Mouse (Mus musculus) embryonic facial prominence, embryonic 11.5 days (tissue): Measurements from ENCODE around the gene Mrfap1. TPM values are rescaled to one million over a fixed set of nuclear protein-coding genes. Genes with fewer than 3 reads are reported as not detected.
A peak's percentile ranks its signal among the peaks of the same experiment; 100 is the strongest.

Experiments
- ATAC-seq: fragments of 200-750 bp; cut with Nextera tagmentation; replicated peaks from 2 replicates; pipeline ENCODE4 v1.8.0; 2017; ENCODE audit warnings: low read depth; ENCODE audit not compliant: insufficient number of reproducible peaks, low FRiP score, low TSS enrichment
- DNase-seq: peaks from one replicate; pipeline ENCODE4 v3.0.0-alpha.2; 2015; ENCODE audit warnings: low spot score
- H3K27ac ChIP-seq: fragments of 300-500 bp; sonication (generic); replicated peaks from 2 replicates; pipeline ENCODE4 v1.5.1; 2014; ENCODE audit warnings: mild to moderate bottlenecking, low read depth, low read length, control low read depth
- H3K27me3 ChIP-seq: fragments of 300-500 bp; sonication (generic); 2 replicates; pipeline ENCODE4 v1.6.1; 2014; ENCODE audit warnings: mild to moderate bottlenecking, low read length, moderate library complexity, mixed read lengths; ENCODE audit not compliant: control insufficient read depth, insufficient read depth
- H3K36me3 ChIP-seq: fragments of 300-500 bp; sonication (generic); replicated peaks from 2 replicates; pipeline ENCODE4 v1.6.1; 2014; ENCODE audit warnings: low read depth, mild to moderate bottlenecking, low read length, moderate library complexity, mixed read lengths; ENCODE audit not compliant: control insufficient read depth, insufficient read depth
- H3K4me1 ChIP-seq: fragments of 300-500 bp; sonication (generic); 2 replicates; pipeline ENCODE4 v1.6.1; 2014; ENCODE audit warnings: low read length, mixed read lengths; ENCODE audit not compliant: control insufficient read depth, insufficient read depth
- H3K4me2 ChIP-seq: fragments of 300-500 bp; sonication (generic); 2 replicates; pipeline ENCODE4 v1.6.1; 2014; ENCODE audit warnings: low read depth, mild to moderate bottlenecking, control low read depth, low read length, moderate library complexity
- H3K4me3 ChIP-seq: fragments of 300-500 bp; sonication (generic); 2 replicates; pipeline ENCODE4 v1.5.1; 2014; ENCODE audit warnings: low read depth, low read length, control low read depth
- H3K9ac ChIP-seq: fragments of 300-500 bp; sonication (generic); replicated peaks from 2 replicates; pipeline ENCODE4 v1.6.1; 2014; ENCODE audit warnings: mild to moderate bottlenecking, control low read depth, low read length
- H3K9me3 ChIP-seq: fragments of 300-500 bp; sonication (generic); replicated peaks from 2 replicates; pipeline ENCODE4 v1.6.1; 2016; ENCODE audit warnings: mild to moderate bottlenecking, low read length, inconsistent platforms, mixed read lengths; ENCODE audit not compliant: control insufficient read depth
- whole genome bisulfite sequencing: fragments of 180-500 bp; shearing (Covaris S2); extraction: QIAGEN DNeasy Blood & Tissue Kit; methylation state at CpG from one replicate; pipeline ENCODE4 v1.1.7; 2014; 5-methylcytosine and 5-hydroxymethylcytosine counted together
- polyA plus RNA-seq: library from polyadenylated mRNA; unstranded; fragments of >200 nt; fragmentation: Nextera tagmentation; extraction: Ambion mirVana; gene quantifications from 2 replicates; pipeline ENCODE4 v1.2.1, GENCODE M21; 2014

Mrfap1 gene
- polyA plus RNA-seq, 1 experiment from 2014 or later = 796 TPM

- peak within 1 kb of the TSS; percentile 73 for H3K9ac ChIP-seq
- H3K9me3 ChIP-seq = no peaks in the 10 kb centered on the region
- DNase-seq (peak; percentile 89), ATAC-seq (peak; percentile 68)
- H3K27me3 ChIP-seq = no peaks in the 10 kb centered on the region
- no peaks in the 10 kb centered on the region for H3K36me3 ChIP-seq
- no peaks in the 10 kb centered on the region; the same call in 1 of the 2 replicates for H3K4me1 ChIP-seq
- no peak within 1 kb of the TSS for H3K27ac ChIP-seq
- H3K4me2 ChIP-seq = peak within 1 kb of the TSS; percentile 76
- peak within 1 kb of the TSS; percentile 55 for H3K4me3 ChIP-seq
- WGBS = 3% methylated on average over 46 of the region's 46 CpGs
These were observed 33.6 kb upstream of the Mrfap1 start, which contains the start of gene Man2b2 for GRCm38 (mm10) chr5:36829913-36830879. TSS of gene Man2b2 (minus strand) at chr5:36830653.

GRCm38 (mm10) chr5:36829098-36829497 is 32.5 kb upstream of the Mrfap1 start:
- no peaks in the 10 kb centered on the region for H3K9me3 ChIP-seq
- H3K4me1 ChIP-seq = no peaks in the 10 kb centered on the region; the same call in 1 of the 2 replicates
- no peaks in the 10 kb centered on the region for H3K27me3 ChIP-seq
- H3K4me2 ChIP-seq = no peak overlapping the region
- no peak overlapping the region for H3K4me3 ChIP-seq
- DNase-seq = no peak
- no peak for ATAC-seq
- no peaks in the 10 kb centered on the region for H3K36me3 ChIP-seq
- H3K9ac ChIP-seq = no peak overlapping the region
- 74% methylated on average over 4 of the region's 4 CpGs for WGBS
- no peak overlapping the region for H3K27ac ChIP-seq

DNA sequence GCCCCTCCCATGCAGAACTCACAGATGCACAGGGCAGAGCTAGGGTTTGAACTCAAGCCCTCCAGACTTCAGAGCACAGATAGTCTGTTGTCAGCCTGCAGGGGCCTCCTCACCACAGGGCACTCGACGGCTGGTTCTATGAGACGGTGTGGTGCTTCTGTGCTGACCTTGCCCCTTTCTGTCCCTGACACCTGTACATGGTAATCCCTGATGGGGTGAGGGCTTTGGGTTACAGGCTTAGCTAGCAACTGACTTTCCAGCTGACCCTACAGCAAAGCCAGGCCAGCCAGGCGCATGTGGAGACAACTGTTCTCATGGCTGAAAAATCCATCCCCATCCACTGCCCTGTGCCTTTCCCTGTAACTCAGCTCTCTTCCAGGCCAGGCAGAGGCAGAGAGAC is 26.3 kb upstream of the Mrfap1 start:
- Histone ChIP-seq H3K4me1 (no peaks in the 10 kb centered on the region), H3K27ac (no peak overlapping the region), H3K4me2 (no peak overlapping the region), H3K27me3 (no peaks in the 10 kb centered on the region), H3K36me3 (no peaks in the 10 kb centered on the region), H3K9me3 (no peaks in the 10 kb centered on the region), H3K9ac (no peak overlapping the region), H3K4me3 (no peak overlapping the region)
- DNase-seq (no peak), ATAC-seq (no peak)
- WGBS = 88% methylated on average over 4 of the region's 4 CpGs

GRCm38 (mm10) chr5:36820142-36820541 is 23.6 kb upstream of the Mrfap1 start:
- H3K9ac ChIP-seq = no peak overlapping the region
- no peaks in the 10 kb centered on the region for H3K36me3 ChIP-seq

GRCm38 (mm10) chr5:36819742-36820141 is 23.2 kb upstream of the Mrfap1 start:
- no peak overlapping the region for H3K4me2 ChIP-seq
- H3K27ac ChIP-seq = no peak overlapping the region
- H3K4me1 ChIP-seq = no peaks in the 10 kb centered on the region
- no peaks in the 10 kb centered on the region for H3K27me3 ChIP-seq
- H3K36me3 ChIP-seq = no peaks in the 10 kb centered on the region
- no peak for ATAC-seq
- no peak overlapping the region for H3K4me3 ChIP-seq
- no peak overlapping the region for H3K9ac ChIP-seq
- DNase-seq = no peak
- WGBS = 90% methylated on average over 5 of the region's 5 CpGs
- H3K9me3 ChIP-seq = no peaks in the 10 kb centered on the region

More at GRCm38 (mm10) chr5:36820142-36820541, 23.6 kb upstream of the Mrfap1 start:
- Histone ChIP-seq H3K27me3 (no peaks in the 10 kb centered on the region), H3K4me1 (no peaks in the 10 kb centered on the region), H3K4me2 (no peak overlapping the region), H3K9me3 (no peaks in the 10 kb centered on the region), H3K4me3 (no peak overlapping the region), H3K27ac (no peak overlapping the region)
- 48% methylated on average over 6 of the region's 6 CpGs for WGBS
- ATAC-seq (no peak), DNase-seq (peak; percentile 59)

DNA sequence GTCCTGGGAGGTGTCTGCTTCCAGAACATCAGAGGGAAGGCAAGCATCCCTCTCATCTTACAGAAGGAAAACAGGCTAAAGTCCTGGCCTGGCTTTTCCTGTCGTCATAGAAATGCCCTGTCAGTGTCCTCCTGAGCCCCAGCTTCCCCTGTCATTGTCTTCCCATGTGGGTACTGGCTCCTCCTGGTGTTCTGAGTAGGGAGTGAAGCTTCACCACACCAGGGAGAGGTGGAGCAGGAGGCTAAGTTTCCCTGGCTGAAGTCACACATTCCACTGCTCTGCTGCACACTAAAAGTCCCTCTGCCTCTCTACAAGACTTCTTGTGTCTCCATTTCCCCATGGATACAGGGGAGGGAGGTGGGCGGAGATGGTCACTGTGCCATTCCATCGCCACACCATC is 21.2 kb upstream of the Mrfap1 start:
- no peaks in the 10 kb centered on the region for H3K36me3 ChIP-seq
- no peak for DNase-seq
- 59% methylated on average over 3 of the region's 3 CpGs for WGBS

GRCm38 (mm10) chr5:36814554-36814953 is 18.0 kb upstream of the Mrfap1 start:
- no peak for ATAC-seq
- no peaks in the 10 kb centered on the region for H3K36me3 ChIP-seq
- no peaks in the 10 kb centered on the region for H3K4me1 ChIP-seq
- H3K27ac ChIP-seq = no peak overlapping the region
- no peak overlapping the region for H3K4me2 ChIP-seq
- H3K9ac ChIP-seq = no peak overlapping the region
- H3K9me3 ChIP-seq = no peaks in the 10 kb centered on the region
- 71% methylated on average over 6 of the region's 6 CpGs for WGBS
- H3K27me3 ChIP-seq = no peaks in the 10 kb centered on the region
- DNase-seq = no peak
- no peak overlapping the region for H3K4me3 ChIP-seq

More for the DNA sequence above, 21.2 kb upstream of the Mrfap1 start:
- H3K4me1 ChIP-seq = no peaks in the 10 kb centered on the region
- no peak overlapping the region for H3K4me2 ChIP-seq
- H3K27ac ChIP-seq = no peak overlapping the region
- no peak for ATAC-seq
- no peak overlapping the region for H3K4me3 ChIP-seq
- H3K27me3 ChIP-seq = no peaks in the 10 kb centered on the region
- H3K9me3 ChIP-seq = no peaks in the 10 kb centered on the region
- H3K9ac ChIP-seq = no peak overlapping the region

GRCm38 (mm10) chr5:36811413-36811812 is 14.8 kb upstream of the Mrfap1 start:
- DNase-seq (peak; percentile 85), ATAC-seq (no peak)
- no peaks in the 10 kb centered on the region for H3K9me3 ChIP-seq
- H3K4me1 ChIP-seq = no peaks in the 10 kb centered on the region
- H3K9ac ChIP-seq = no peak overlapping the region
- no peaks in the 10 kb centered on the region for H3K27me3 ChIP-seq
- 30% methylated on average over 3 of the region's 3 CpGs for WGBS
- no peak overlapping the region for H3K27ac ChIP-seq
- H3K4me2 ChIP-seq = no peak overlapping the region
- no peaks in the 10 kb centered on the region for H3K36me3 ChIP-seq
- H3K4me3 ChIP-seq = no peak overlapping the region
